Mouse (Mus musculus): ENCODE data around the gene Smg9.

- no peak for TF ChIP-seq CTCF (IDR thresholded peaks at IDR 0.05; ENCODE audit: low read depth)
- no peak for TF ChIP-seq EP300 (IDR thresholded peaks at IDR 0.05; ENCODE audit: low read depth)
Measured at GRCm38 (mm10) chr7:24408186-24408585, 8.8 kb downstream of the Smg9 start.
